Mouse (Mus musculus) neutrophil, adult 83 days (primary cell): ENCODE measurements around the gene Rai14. TPM values are rescaled to one million over a fixed set of nuclear protein-coding genes. Genes with fewer than 3 reads are reported as not detected.

Source experiments
- total RNA-seq, 2 experiments: library from RNA; stranded (reverse); gene quantifications; one replicate each; pipeline ENCODE4 v1.2.4; 2023

Gene Rai14
- total RNA-seq, result 1 to 10 TPM; 1.1 to 1.9 TPM

DNA sequence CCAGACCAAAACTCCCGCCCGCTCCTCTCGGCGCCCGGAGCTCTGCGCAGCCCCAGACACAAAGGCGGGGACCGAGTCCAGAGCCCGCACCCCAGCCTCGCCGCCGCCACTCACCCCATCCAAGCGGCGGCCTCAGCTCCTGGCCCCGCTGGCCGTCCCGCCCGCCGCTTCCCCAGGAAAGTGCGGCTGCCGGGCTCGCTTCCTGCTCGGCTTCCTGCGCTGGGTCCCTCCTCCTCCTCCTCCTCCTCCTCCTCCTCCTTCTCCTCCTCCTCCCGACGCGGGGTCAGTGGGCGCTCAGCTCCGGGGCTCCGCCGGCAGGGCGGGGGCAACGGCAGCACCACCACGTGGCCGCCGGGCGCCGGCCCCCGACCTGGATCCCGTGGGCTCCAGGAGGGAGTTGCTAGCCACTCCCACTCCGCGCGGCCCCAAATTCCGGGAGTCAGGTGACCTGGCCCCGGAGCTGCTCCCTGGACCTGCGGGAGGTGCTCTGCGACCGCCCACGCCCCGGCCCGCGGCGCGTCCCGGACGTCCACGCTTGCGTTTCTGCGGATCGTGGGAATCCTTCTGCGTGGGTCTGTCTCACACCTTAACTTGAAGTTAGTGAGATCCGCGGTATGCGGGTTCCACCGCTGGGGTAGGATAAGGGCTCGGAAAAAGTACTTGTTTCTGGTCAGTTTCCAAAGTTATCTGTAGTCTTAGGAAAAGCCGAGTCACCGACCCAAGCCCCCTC, at the start of gene Rai14:
Gene Rai14 (minus strand): TSS at position 216 of the 730 bp plus-strand sequence.

DNA sequence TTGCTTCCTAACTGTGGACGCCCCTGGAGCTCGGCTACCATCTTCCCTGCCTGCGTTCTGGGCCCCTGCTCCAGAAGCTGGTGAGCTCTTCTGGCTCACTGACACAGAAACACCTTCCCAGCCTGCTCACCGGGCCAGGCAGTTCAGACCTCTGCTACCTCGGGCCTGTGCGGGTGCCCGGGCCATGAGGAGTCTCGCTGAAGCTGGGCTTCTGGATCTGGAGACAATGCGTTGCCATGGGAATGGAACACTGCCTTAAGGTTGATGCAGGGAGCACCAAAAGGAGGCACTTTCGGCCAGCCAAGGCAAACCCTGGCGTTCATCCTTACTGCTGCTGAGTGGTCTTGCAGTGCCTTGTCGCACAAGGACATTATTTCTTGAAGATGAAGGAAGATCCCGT, 156.0 kb downstream of the Rai14 start, which contains the start of gene Ttc23l:
Gene Ttc23l (minus strand): TSS at position 204 of the 400 bp plus-strand sequence.

Other genes with a start within 250 kb of the Rai14 start
- gene Dnajc21, start 244.1 kb downstream of the Rai14 start, total RNA-seq, result 10 to 100 TPM; 10.3 to 12.6 TPM
- gene Brix1, start 228.7 kb downstream of the Rai14 start, total RNA-seq, result 10 to 100 TPM; 11.6 to 12.0 TPM
- 10 to 100 TPM; 10.8 to 12.5 TPM for gene Rad1, start 228.6 kb downstream of the Rai14 start, total RNA-seq
- not detected for gene Ttc23l, start 156.0 kb downstream of the Rai14 start, total RNA-seq
- gene C1qtnf3, start 237.7 kb upstream of the Rai14 start, total RNA-seq, result not detected